Mouse (Mus musculus): ENCODE data around the gene Srm.

DNA sequence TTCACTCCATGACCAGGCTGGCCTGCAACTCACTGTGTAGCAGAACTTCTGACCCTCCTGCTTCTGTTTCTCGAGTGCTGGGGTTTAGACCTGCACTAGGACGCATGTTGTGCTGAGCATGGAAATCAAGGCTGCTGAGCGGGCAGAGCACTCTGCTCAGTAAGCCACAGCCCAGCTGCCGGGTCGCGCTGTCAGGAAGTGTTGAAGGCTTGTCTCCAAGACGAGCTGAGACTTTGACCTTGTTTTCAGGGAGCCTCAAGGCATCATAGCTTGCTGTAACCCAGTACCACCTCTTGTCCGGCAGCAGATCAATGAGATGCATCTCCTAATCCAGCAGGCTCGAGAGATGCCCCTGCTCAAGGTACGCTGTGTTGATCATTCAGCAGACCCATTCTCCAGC lies 21.2 kb upstream of the Srm start:
- TF ChIP-seq POLR2A (IDR thresholded peaks at IDR 0.05; ENCODE audit: control insufficient read depth in 1 of 2, insufficient read depth in 1 of 2, low read depth in 1 of 2, low read length in 2 of 2, poor library complexity in 1 of 2) (no peak), TBP (IDR thresholded peaks at IDR 0.05; ENCODE audit: low read depth, low read length) (no peak), RCOR1 (IDR thresholded peaks at IDR 0.05; ENCODE audit: low read depth, low read length) (no peak)

Data from MEL (cell line).